Mouse (Mus musculus): Measurements from ENCODE around the gene Crlf1.
A peak's percentile ranks its signal among the peaks of the same experiment; 100 is the strongest.

The Crlf1 gene

GRCm38 (mm10) chr8:70468733-70469132 is 24.2 kb upstream of the Crlf1 start:
- no peak for DNase-seq (ENCODE audit: low spot score in 2 of 2)

GRCm38 (mm10) chr8:70469295-70469916 is 23.6 kb upstream of the Crlf1 start:
- DNase-seq (ENCODE audit: low spot score in 2 of 2), result no peak

- no peak for DNase-seq (ENCODE audit: low spot score in 2 of 2)
These were observed 23.0 kb upstream of the Crlf1 start for GRCm38 (mm10) chr8:70469938-70470337.

GRCm38 (mm10) chr8:70471856-70472255 is 21.1 kb upstream of the Crlf1 start:
- DNase-seq (ENCODE audit: low spot score in 2 of 2), result no peak

GRCm38 (mm10) chr8:70476333-70477268 is 16.4 kb upstream of the Crlf1 start, which contains the start of gene Klhl26:
Gene Klhl26 (minus strand): TSS chr8:70476968.
- DNase-seq (ENCODE audit: low spot score in 2 of 2), result peak; percentile 85 to 86

- DNase-seq (ENCODE audit: low spot score in 2 of 2), result no peak
These were observed 15.5 kb upstream of the Crlf1 start for GRCm38 (mm10) chr8:70477269-70477982.

GRCm38 (mm10) chr8:70481908-70482307 is 11.1 kb upstream of the Crlf1 start:
- peak; percentile 65 to 82 for DNase-seq (ENCODE audit: low spot score in 2 of 2)

- no peak for DNase-seq (ENCODE audit: low spot score in 2 of 2)
These were observed 10.0 kb upstream of the Crlf1 start for GRCm38 (mm10) chr8:70482943-70483342.

GRCm38 (mm10) chr8:70486191-70486681 is 6.7 kb upstream of the Crlf1 start:
- DNase-seq (ENCODE audit: low spot score in 2 of 2), result no peak

GRCm38 (mm10) chr8:70486941-70487520 is 5.9 kb upstream of the Crlf1 start, which contains the start of gene Tmem59l:
Gene Tmem59l (minus strand): TSS chr8:70487358.
- no peak for DNase-seq (ENCODE audit: low spot score in 2 of 2)

- no peak for DNase-seq (ENCODE audit: low spot score in 2 of 2)
These were observed 4.8 kb upstream of the Crlf1 start for GRCm38 (mm10) chr8:70487993-70488796.

- no peak for DNase-seq (ENCODE audit: low spot score in 2 of 2)
These were observed 4.0 kb upstream of the Crlf1 start for GRCm38 (mm10) chr8:70488931-70489470.

GRCm38 (mm10) chr8:70489576-70489975 is 3.4 kb upstream of the Crlf1 start:
- no peak for DNase-seq (ENCODE audit: low spot score in 2 of 2)

GRCm38 (mm10) chr8:70490061-70490879 is 2.7 kb upstream of the Crlf1 start:
- no peak for DNase-seq (ENCODE audit: low spot score in 2 of 2)

- DNase-seq (ENCODE audit: low spot score in 2 of 2), result no peak
These were observed 2.0 kb upstream of the Crlf1 start for GRCm38 (mm10) chr8:70490880-70491495.

GRCm38 (mm10) chr8:70493692-70494415 is 896 bp downstream of the Crlf1 start:
- DNase-seq (ENCODE audit: low spot score in 2 of 2), result no peak

GRCm38 (mm10) chr8:70494416-70494945 is 1.5 kb downstream of the Crlf1 start:
- DNase-seq (ENCODE audit: low spot score in 2 of 2), result no peak

Measured in right cerebral cortex, postnatal 36 days (tissue).